Mouse (Mus musculus): Measurements from ENCODE around the gene Ppcdc.

GRCm38 (mm10) chr9:57424066-57424465, 15.9 kb downstream of the Ppcdc start:
- TF ChIP-seq CTCF (IDR thresholded peaks at IDR 0.05; ENCODE audit: low read depth): no peak
- no peak for TF ChIP-seq EP300 (IDR thresholded peaks at IDR 0.05; ENCODE audit: low read depth)
